Mouse (Mus musculus): ENCODE measurements around the gene Rbp3.

The Rbp3 gene

GRCm38 (mm10) chr14:33953761-33954160 is at the start of gene Rbp3:
TSS of gene Rbp3 (plus strand) at chr14:33954003.
- in situ Hi-C loops (cut with MboI, MseI), result no loop called here

- in situ Hi-C loops (cut with MboI, MseI), result no loop called here
Observed at GRCm38 (mm10) chr14:33904851-33905250, 49.0 kb upstream of the Rbp3 start.

GRCm38 (mm10) chr14:33913727-33914126 is 40.1 kb upstream of the Rbp3 start:
- in situ Hi-C loops (cut with MboI, MseI), result no loop called here

- in situ Hi-C loops (cut with MboI, MseI), result no loop called here
Observed at GRCm38 (mm10) chr14:33914206-33914605, 39.6 kb upstream of the Rbp3 start.

GRCm38 (mm10) chr14:33920727-33921559 is 32.9 kb upstream of the Rbp3 start:
- in situ Hi-C loops (cut with MboI, MseI), result no loop called here

- in situ Hi-C loops (cut with MboI, MseI), result no loop called here
Observed at GRCm38 (mm10) chr14:33922771-33923167, 31.0 kb upstream of the Rbp3 start.

GRCm38 (mm10) chr14:33923168-33924070 is 30.4 kb upstream of the Rbp3 start, which contains the start of gene Gdf10:
TSS of gene Gdf10 (plus strand) at chr14:33923587.
- in situ Hi-C loops (cut with MboI, MseI), result no loop called here

GRCm38 (mm10) chr14:33931853-33932252 is 21.9 kb upstream of the Rbp3 start:
- in situ Hi-C loops (cut with MboI, MseI), result loop anchor here (10.0 kb wide), 1 partner anchor 237 kb away; no protein-coding TSS in a partner anchor

GRCm38 (mm10) chr14:33932935-33933703 is 20.7 kb upstream of the Rbp3 start:
- in situ Hi-C loops (cut with MboI, MseI), result loop anchor here (10.0 kb wide), 1 partner anchor 238 kb away; no protein-coding TSS in a partner anchor

- in situ Hi-C loops (cut with MboI, MseI), result loop anchor here (10.0 kb wide), 1 partner anchor 239 kb away; no protein-coding TSS in a partner anchor
Observed at GRCm38 (mm10) chr14:33933778-33934317, 20.0 kb upstream of the Rbp3 start.

GRCm38 (mm10) chr14:33939117-33939516 is 14.7 kb upstream of the Rbp3 start:
- in situ Hi-C loops (cut with MboI, MseI), result loop anchor here (10.0 kb wide), 1 partner anchor 244 kb away; no protein-coding TSS in a partner anchor

GRCm38 (mm10) chr14:33940739-33941138 is 13.1 kb upstream of the Rbp3 start, which contains the start of gene Gdf2:
TSS of gene Gdf2 (plus strand) at chr14:33941039.
- in situ Hi-C loops (cut with MboI, MseI), result no loop called here

- in situ Hi-C loops (cut with MboI, MseI), result no loop called here
Observed at GRCm38 (mm10) chr14:33942222-33942621, 11.6 kb upstream of the Rbp3 start.

- in situ Hi-C loops (cut with MboI, MseI), result no loop called here
Observed at GRCm38 (mm10) chr14:33946125-33946524, 7.7 kb upstream of the Rbp3 start.

- in situ Hi-C loops (cut with MboI, MseI), result no loop called here
Observed at GRCm38 (mm10) chr14:33952233-33952981, 1.4 kb upstream of the Rbp3 start.

GRCm38 (mm10) chr14:33956055-33956454 is 2.3 kb downstream of the Rbp3 start:
- in situ Hi-C loops (cut with MboI, MseI), result no loop called here

- in situ Hi-C loops (cut with MboI, MseI), result no loop called here
Observed at GRCm38 (mm10) chr14:33958186-33958585, 4.4 kb downstream of the Rbp3 start.

- in situ Hi-C loops (cut with MboI, MseI), result no loop called here
Observed at GRCm38 (mm10) chr14:33958841-33959240, 5.0 kb downstream of the Rbp3 start.

- in situ Hi-C loops (cut with MboI, MseI), result no loop called here
Observed at GRCm38 (mm10) chr14:33959341-33959740, 5.5 kb downstream of the Rbp3 start.

- in situ Hi-C loops (cut with MboI, MseI), result no loop called here
Observed at GRCm38 (mm10) chr14:33965675-33966074, 11.9 kb downstream of the Rbp3 start.
